Mouse (Mus musculus) hindbrain, embryonic 16.5 days (tissue): ENCODE measurements around the gene Gpr176. TPM values are rescaled to one million over a fixed set of nuclear protein-coding genes. Genes with fewer than 3 reads are reported as not detected.

Experiments
- ATAC-seq: fragments of 200-750 bp; cut with Nextera tagmentation; 2 replicates; pipeline ENCODE4 v1.8.0; 2017; ENCODE audit warnings: moderate TSS enrichment, moderate library complexity
- H3K27ac ChIP-seq: fragments of 300-500 bp; sonication (generic); 2 replicates; pipeline ENCODE4 v1.5.1; 2014; ENCODE audit warnings: low read depth, mild to moderate bottlenecking, control low read depth, low read length, moderate library complexity
- H3K27me3 ChIP-seq: fragments of 300-500 bp; sonication (generic); replicated peaks from 2 replicates; pipeline ENCODE4 v1.6.1; 2014; ENCODE audit warnings: low read length; ENCODE audit not compliant: control insufficient read depth, insufficient read depth
- H3K36me3 ChIP-seq: fragments of 300-500 bp; sonication (generic); 2 replicates; pipeline ENCODE4 v1.6.1; 2014; ENCODE audit warnings: mild to moderate bottlenecking, low read length, moderate library complexity, mixed read lengths; ENCODE audit not compliant: control insufficient read depth, insufficient read depth
- H3K4me1 ChIP-seq: fragments of 300-500 bp; sonication (generic); 2 replicates; pipeline ENCODE4 v1.6.1; 2014; ENCODE audit warnings: low read depth, low read length; ENCODE audit not compliant: control insufficient read depth, insufficient read depth
- H3K4me2 ChIP-seq: fragments of 300-500 bp; sonication (generic); 2 replicates; pipeline ENCODE4 v1.6.1; 2014; ENCODE audit warnings: mild to moderate bottlenecking, low read length, control low read depth, moderate library complexity
- H3K4me3 ChIP-seq: fragments of 300-500 bp; sonication (generic); 2 replicates; pipeline ENCODE4 v1.5.1; 2014; ENCODE audit warnings: mild to moderate bottlenecking, low read length, control low read depth, moderate library complexity
- H3K9ac ChIP-seq: fragments of 300-500 bp; sonication (generic); 2 replicates; pipeline ENCODE4 v1.6.1; 2014; ENCODE audit warnings: low read depth, mild to moderate bottlenecking, control low read depth, low read length, moderate library complexity
- H3K9me3 ChIP-seq: fragments of 300-500 bp; sonication (generic); 2 replicates; pipeline ENCODE4 v1.6.1; 2014; ENCODE audit warnings: mild to moderate bottlenecking, low read length, moderate library complexity; ENCODE audit not compliant: control insufficient read depth
- WGBS: fragments of 180-500 bp; shearing (Covaris S2); extraction: QIAGEN DNeasy Blood & Tissue Kit; methylation state at CpG from one replicate; pipeline ENCODE4 v1.1.7; 2014; 5-methylcytosine and 5-hydroxymethylcytosine counted together
- polyA plus RNA-seq: library from polyadenylated mRNA; unstranded; fragments of >200 nt; fragmentation: Nextera tagmentation; extraction: Ambion mirVana; gene quantifications from 2 replicates; pipeline ENCODE4 v1.2.1, GENCODE M21; 2015

Gpr176 gene
- polyA plus RNA-seq, 1 experiment from 2014 or later = 8.6 TPM

GRCm38 (mm10) chr2:118345535-118345934, 27.7 kb downstream of the Gpr176 start:
- Histone ChIP-seq H3K4me2 (no peak overlapping the region), H3K4me1 (no peaks in the 10 kb centered on the region), H3K9ac (no peak overlapping the region), H3K27ac (no peak overlapping the region), H3K4me3 (no peak overlapping the region), H3K36me3 (no peaks in the 10 kb centered on the region), H3K9me3 (no peaks in the 10 kb centered on the region), H3K27me3 (no peaks in the 10 kb centered on the region)
- WGBS = 8% methylated on average over 1 of the region's 1 CpGs
- no peak for ATAC-seq

GRCm38 (mm10) chr2:118343897-118344296, 29.3 kb downstream of the Gpr176 start:
- no peak overlapping the region for H3K9ac ChIP-seq
- WGBS = 77% methylated on average over 3 of the region's 3 CpGs
- no peaks in the 10 kb centered on the region for H3K27me3 ChIP-seq
- H3K36me3 ChIP-seq = no peaks in the 10 kb centered on the region
- no peak overlapping the region for H3K27ac ChIP-seq
- H3K9me3 ChIP-seq = no peaks in the 10 kb centered on the region
- ATAC-seq = no peak
- no peak overlapping the region for H3K4me2 ChIP-seq
- H3K4me3 ChIP-seq = no peak overlapping the region
- no peaks in the 10 kb centered on the region for H3K4me1 ChIP-seq

- ATAC-seq = no peak
These were observed 31.9 kb downstream of the Gpr176 start for GRCm38 (mm10) chr2:118341295-118341694.

GRCm38 (mm10) chr2:118336084-118336483, 37.1 kb downstream of the Gpr176 start:
- Histone ChIP-seq H3K9me3 (no peaks in the 10 kb centered on the region), H3K36me3 (no peaks in the 10 kb centered on the region), H3K27me3 (no peaks in the 10 kb centered on the region), H3K9ac (no peak overlapping the region), H3K4me1 (no peaks in the 10 kb centered on the region), H3K4me2 (no peak overlapping the region), H3K4me3 (no peak overlapping the region), H3K27ac (no peak overlapping the region)
- no peak for ATAC-seq
- WGBS = 43% methylated on average over 2 of the region's 2 CpGs

More at GRCm38 (mm10) chr2:118341295-118341694, 31.9 kb downstream of the Gpr176 start:
- no peak overlapping the region for H3K4me2 ChIP-seq
- no peak overlapping the region for H3K27ac ChIP-seq
- H3K36me3 ChIP-seq = no peaks in the 10 kb centered on the region
- WGBS = 86% methylated on average over 7 of the region's 7 CpGs
- H3K9me3 ChIP-seq = no peaks in the 10 kb centered on the region
- H3K4me1 ChIP-seq = no peaks in the 10 kb centered on the region
- no peaks in the 10 kb centered on the region for H3K27me3 ChIP-seq
- no peak overlapping the region for H3K4me3 ChIP-seq
- no peak overlapping the region for H3K9ac ChIP-seq

GRCm38 (mm10) chr2:118322663-118323062, 50.6 kb downstream of the Gpr176 start:
- H3K27me3 ChIP-seq = no peaks in the 10 kb centered on the region
- no peak overlapping the region for H3K4me3 ChIP-seq
- H3K27ac ChIP-seq = no peak overlapping the region
- no peaks in the 10 kb centered on the region for H3K9me3 ChIP-seq
- H3K9ac ChIP-seq = no peak overlapping the region
- no peak overlapping the region for H3K4me2 ChIP-seq
- peak; percentile 31; the same call in 1 of the 2 replicates for ATAC-seq
- H3K36me3 ChIP-seq = no peaks in the 10 kb centered on the region
- 79% methylated on average over 3 of the region's 5 CpGs for whole genome bisulfite sequencing
- H3K4me1 ChIP-seq = peaks cover 6% of the 10 kb centered on the region

- Histone ChIP-seq H3K4me3 (no peak overlapping the region), H3K27me3 (no peaks in the 10 kb centered on the region), H3K9me3 (no peaks in the 10 kb centered on the region), H3K27ac (no peak overlapping the region), H3K36me3 (no peaks in the 10 kb centered on the region), H3K4me2 (no peak overlapping the region), H3K4me1 (peaks cover 6% of the 10 kb centered on the region), H3K9ac (no peak overlapping the region)
- 76% methylated on average over 4 of the region's 4 CpGs for WGBS
- ATAC-seq = no peak
These were observed 51.4 kb downstream of the Gpr176 start for GRCm38 (mm10) chr2:118321804-118322203.

- peak; percentile 18; the same call in 1 of the 2 replicates for ATAC-seq
- no peaks in the 10 kb centered on the region for H3K36me3 ChIP-seq
- no peak overlapping the region for H3K9ac ChIP-seq
- H3K4me2 ChIP-seq = no peak overlapping the region
- H3K27ac ChIP-seq = no peak overlapping the region
- 71% methylated on average over 4 of the region's 4 CpGs for WGBS
- no peak overlapping the region for H3K4me3 ChIP-seq
- H3K27me3 ChIP-seq = no peaks in the 10 kb centered on the region
- H3K9me3 ChIP-seq = no peaks in the 10 kb centered on the region
- peaks cover 6% of the 10 kb centered on the region for H3K4me1 ChIP-seq
These were observed 52.1 kb downstream of the Gpr176 start for GRCm38 (mm10) chr2:118321094-118321493.

GRCm38 (mm10) chr2:118320519-118320918, 52.7 kb downstream of the Gpr176 start:
- Histone ChIP-seq H3K9ac (no peak overlapping the region), H3K27me3 (no peaks in the 10 kb centered on the region), H3K4me3 (no peak overlapping the region), H3K36me3 (no peaks in the 10 kb centered on the region), H3K27ac (peak overlapping the region; percentile 34; the same call in 1 of the 2 replicates), H3K9me3 (no peaks in the 10 kb centered on the region), H3K4me1 (peaks cover 6% of the 10 kb centered on the region), H3K4me2 (no peak overlapping the region)
- 27% methylated on average over 4 of the region's 4 CpGs for WGBS
- ATAC-seq = 0 out of 2 replicates have a peak, but pooled peaks have one; percentile 41

- H3K4me1 ChIP-seq = peaks cover 6% of the 10 kb centered on the region
- WGBS = 56% methylated on average over 5 of the region's 5 CpGs
- H3K4me3 ChIP-seq = no peak overlapping the region
- no peaks in the 10 kb centered on the region for H3K9me3 ChIP-seq
- H3K27ac ChIP-seq = no peak overlapping the region
- H3K9ac ChIP-seq = no peak overlapping the region
- no peak for ATAC-seq
- no peak overlapping the region for H3K4me2 ChIP-seq
- no peaks in the 10 kb centered on the region for H3K36me3 ChIP-seq
- no peaks in the 10 kb centered on the region for H3K27me3 ChIP-seq
These were observed 54.0 kb downstream of the Gpr176 start for GRCm38 (mm10) chr2:118319176-118319575.

GRCm38 (mm10) chr2:118316939-118317338, 56.3 kb downstream of the Gpr176 start:
- Histone ChIP-seq H3K4me2 (no peak overlapping the region), H3K4me1 (peaks cover 6% of the 10 kb centered on the region), H3K4me3 (no peak overlapping the region), H3K9ac (no peak overlapping the region), H3K9me3 (no peaks in the 10 kb centered on the region), H3K36me3 (no peaks in the 10 kb centered on the region), H3K27ac (no peak overlapping the region), H3K27me3 (no peaks in the 10 kb centered on the region)
- ATAC-seq = peak; percentile 32; the same call in 1 of the 2 replicates
- WGBS = 30% methylated on average over 2 of the region's 2 CpGs
